Mouse (Mus musculus) MEL (cell line): ENCODE results near the gene Slc36a4. TPM values are rescaled to one million over a fixed set of nuclear protein-coding genes. Genes with fewer than 3 reads are reported as not detected.

ENCODE experiments used
- DNase-seq: peaks from one replicate; pipeline ENCODE4 v3.0.0; 2011; ENCODE audit warnings: low read depth, low spot score
- H3K27ac ChIP-seq: 2 replicates; pipeline ENCODE4 v1.5.1; 2012; ENCODE audit warnings: low read depth, mild to moderate bottlenecking, control low read depth, low read length, moderate library complexity; ENCODE audit not compliant: control insufficient read depth
- H3K27me3 ChIP-seq, 2 experiments: fragments of 150-350 bp in 1 of 2; sonication (generic) in 1 of 2; 2 replicates each; pipeline ENCODE4 v1.6.1; 2012; ENCODE audit warnings: low read length in 2 of 2, mild to moderate bottlenecking in 2 of 2, improper control_type of control experiment in 1 of 2, moderate library complexity in 1 of 2; ENCODE audit not compliant: insufficient read depth in 2 of 2, control insufficient read depth in 1 of 2
- H3K36me3 ChIP-seq, 2 experiments: 2 replicates each; pipeline ENCODE4 v1.6.1; 2012 to 2014; ENCODE audit warnings: low read length in 2 of 2, improper control_type of control experiment in 1 of 2, inconsistent platforms in 1 of 2, mild to moderate bottlenecking in 1 of 2; ENCODE audit not compliant: insufficient read depth in 2 of 2, control insufficient read depth in 1 of 2
- H3K4me1 ChIP-seq, 2 experiments: fragments of 150-350 bp in 1 of 2; sonication (generic) in 1 of 2; 2 replicates each; pipeline ENCODE4 v1.6.1; 2012; ENCODE audit warnings: low read length in 2 of 2, improper control_type of control experiment in 1 of 2, mild to moderate bottlenecking in 1 of 2; ENCODE audit not compliant: insufficient read depth in 2 of 2, control insufficient read depth in 1 of 2
- H3K4me3 ChIP-seq, 2 experiments: fragments of 150-350 bp in 1 of 2; sonication (generic) in 1 of 2; 2 replicates each; pipeline ENCODE4 v1.5.1; 2012; ENCODE audit warnings: low read depth in 2 of 2, low read length in 2 of 2, mild to moderate bottlenecking in 2 of 2, moderate library complexity in 2 of 2, control low read depth in 1 of 2, improper control_type of control experiment in 1 of 2; ENCODE audit not compliant: control insufficient read depth in 1 of 2, insufficient read depth in 1 of 2
- H3K79me2 ChIP-seq: 2 replicates; pipeline ENCODE4 v1.6.1; 2012; ENCODE audit warnings: mild to moderate bottlenecking, low read length, moderate library complexity; ENCODE audit not compliant: control insufficient read depth, poor library complexity, insufficient read depth
- H3K9ac ChIP-seq: 2 replicates; pipeline ENCODE4 v1.6.1; 2012; ENCODE audit warnings: low read depth, mild to moderate bottlenecking, control low read depth, low read length, moderate library complexity; ENCODE audit not compliant: control insufficient read depth, poor library complexity, severe bottlenecking
- H3K9me3 ChIP-seq: fragments of 150-350 bp; sonication (generic); replicated peaks from 2 replicates; pipeline ENCODE4 v1.6.1; 2012; ENCODE audit warnings: mild to moderate bottlenecking, low read length, improper control_type of control experiment, moderate library complexity; ENCODE audit not compliant: insufficient read depth
- BHLHE40 ChIP-seq: IDR thresholded peaks from 2 replicates; pipeline ENCODE4 v1.6.1; 2012; ENCODE audit warnings: low read depth, mild to moderate bottlenecking, inconsistent platforms, low read length, improper control_type of control experiment, borderline replicate concordance
- ELF1 ChIP-seq: IDR thresholded peaks from 2 replicates; pipeline ENCODE4 v1.6.1; 2014; ENCODE audit warnings: low read depth, mild to moderate bottlenecking, inconsistent platforms, low read length, improper control_type of control experiment, moderate library complexity
- EP300 ChIP-seq, 2 experiments: IDR thresholded peaks; 2 replicates each; pipeline ENCODE4 v1.6.1; 2011; ENCODE audit warnings: improper control_type of control experiment in 2 of 2, low read length in 2 of 2, low read depth in 1 of 2, mild to moderate bottlenecking in 1 of 2
- ETS1 ChIP-seq: IDR thresholded peaks from 2 replicates; pipeline ENCODE4 v1.6.1; 2012; ENCODE audit warnings: low read depth, mild to moderate bottlenecking, inconsistent platforms, low read length, improper control_type of control experiment, moderate library complexity
- GATA1 ChIP-seq: IDR thresholded peaks from 2 replicates; pipeline ENCODE4 v1.6.1; 2011; ENCODE audit warnings: low read depth, low read length, improper control_type of control experiment
- MXI1 ChIP-seq: IDR thresholded peaks from 2 replicates; pipeline ENCODE4 v1.6.1; 2011; ENCODE audit warnings: mild to moderate bottlenecking, low read depth, low read length, improper control_type of control experiment
- MYB ChIP-seq: IDR thresholded peaks from 2 replicates; pipeline ENCODE4 v1.6.1; 2011; ENCODE audit warnings: mild to moderate bottlenecking, low read depth, low read length, improper control_type of control experiment
- NRF1 ChIP-seq: IDR thresholded peaks from 2 replicates; pipeline ENCODE4 v1.6.1; 2014; ENCODE audit warnings: low read depth, mild to moderate bottlenecking, inconsistent platforms, low read length, improper control_type of control experiment, moderate library complexity; ENCODE audit not compliant: poor library complexity, insufficient read depth, severe bottlenecking
- POLR2A ChIP-seq, 2 experiments: IDR thresholded peaks; 2 replicates each; pipeline ENCODE4 v1.6.1; 2011 to 2012; ENCODE audit warnings: low read length in 2 of 2, mild to moderate bottlenecking in 2 of 2, control low read depth in 1 of 2, improper control_type of control experiment in 1 of 2, low read depth in 1 of 2, moderate library complexity in 1 of 2; ENCODE audit not compliant: control insufficient read depth in 1 of 2, insufficient read depth in 1 of 2, poor library complexity in 1 of 2
- RCOR1 ChIP-seq: IDR thresholded peaks from 2 replicates; pipeline ENCODE4 v1.6.1; 2012; ENCODE audit warnings: low read depth, mild to moderate bottlenecking, inconsistent platforms, low read length, improper control_type of control experiment
- TBP ChIP-seq: IDR thresholded peaks from 2 replicates; pipeline ENCODE4 v1.8.0; 2011; ENCODE audit warnings: low read depth, low read length, improper control_type of control experiment
- UBTF ChIP-seq: IDR thresholded peaks from 2 replicates; pipeline ENCODE4 v1.6.1; 2012; ENCODE audit warnings: low read depth, mild to moderate bottlenecking, inconsistent platforms, low read length, improper control_type of control experiment, moderate library complexity, borderline replicate concordance; ENCODE audit not compliant: insufficient read depth
- USF2 ChIP-seq, 2 experiments: IDR thresholded peaks; 2 replicates each; pipeline ENCODE4 v1.6.1; 2011 to 2012; ENCODE audit warnings: improper control_type of control experiment in 2 of 2, low read length in 2 of 2, borderline replicate concordance in 1 of 2, inconsistent platforms in 1 of 2, low read depth in 1 of 2, mild to moderate bottlenecking in 1 of 2; ENCODE audit not compliant: insufficient read depth in 1 of 2
- ZC3H11A ChIP-seq: IDR thresholded peaks from 2 replicates; pipeline ENCODE4 v1.6.1; 2012; ENCODE audit warnings: low read depth, mild to moderate bottlenecking, inconsistent platforms, low read length, improper control_type of control experiment
- ZKSCAN1 ChIP-seq: IDR thresholded peaks from 2 replicates; pipeline ENCODE4 v1.6.1; 2012; ENCODE audit warnings: low read depth, mild to moderate bottlenecking, inconsistent platforms, low read length, improper control_type of control experiment, moderate library complexity
- polyA plus RNA-seq, 2 experiments: library from polyadenylated mRNA; stranded (reverse) in 1 of 2; unstranded in 1 of 2; fragments of >175 nt in 1 of 2; fragments of >200 nt in 1 of 2; gene quantifications; 2 replicates each; pipeline versions ENCODE4 v1.2.1 to v1.2.4; 2012; ENCODE audit warnings: low replicate concordance in 2 of 2, low read depth in 1 of 2; ENCODE audit not compliant: insufficient read length in 2 of 2, insufficient read depth in 1 of 2, missing spikeins in 1 of 2
- total RNA-seq: library from RNA; depleted of rRNA; stranded (reverse); fragments of 300-350 nt; gene quantifications from 2 replicates; pipeline ENCODE4 v1.2.3, GENCODE M21; 2012

Gene Slc36a4
- total and polyA plus RNA-seq, 3 experiments = not detected

DNA sequence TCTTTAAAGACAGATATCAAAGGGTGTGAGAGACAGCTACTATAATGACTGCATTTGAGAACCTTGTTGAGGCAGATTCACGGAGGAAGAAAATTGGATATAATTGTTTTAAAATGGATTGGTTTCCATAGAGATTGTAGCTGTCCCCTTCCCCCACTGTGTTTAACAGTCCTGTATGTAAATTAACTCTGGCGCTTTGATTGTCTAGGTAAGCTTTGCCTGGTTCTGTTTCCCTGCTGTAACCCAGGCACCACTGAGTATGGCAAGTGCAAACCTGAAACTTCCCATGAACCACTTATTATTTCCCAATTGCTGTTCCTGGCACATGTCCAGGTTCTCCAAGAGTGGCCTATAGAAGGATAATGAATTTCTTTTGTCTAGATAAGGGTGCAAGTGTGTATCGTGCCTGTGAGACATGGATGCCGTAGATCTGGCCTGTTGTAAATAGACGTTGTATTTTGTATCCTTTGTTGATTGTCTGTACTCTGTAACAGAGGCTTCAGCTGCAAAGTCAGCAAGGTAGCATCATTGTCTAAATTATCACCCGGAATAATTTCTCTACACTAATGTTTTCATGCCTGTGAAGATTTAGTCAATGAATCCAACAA lies 11.8 kb downstream of the Slc36a4 start:
- DNase-seq = no peak
- TF ChIP-seq TBP = no peak
- no peak for TF ChIP-seq ETS1
- Histone ChIP-seq H3K79me2 (no peaks in the 10 kb centered on the region), H3K36me3 (no peaks in the 10 kb centered on the region), H3K4me3 (no peak overlapping the region), H3K9ac (no peak overlapping the region), H3K4me1 (no peaks in the 10 kb centered on the region), H3K27ac (no peak overlapping the region), H3K27me3 (no peaks in the 10 kb centered on the region), H3K9me3 (no peaks in the 10 kb centered on the region)

DNA sequence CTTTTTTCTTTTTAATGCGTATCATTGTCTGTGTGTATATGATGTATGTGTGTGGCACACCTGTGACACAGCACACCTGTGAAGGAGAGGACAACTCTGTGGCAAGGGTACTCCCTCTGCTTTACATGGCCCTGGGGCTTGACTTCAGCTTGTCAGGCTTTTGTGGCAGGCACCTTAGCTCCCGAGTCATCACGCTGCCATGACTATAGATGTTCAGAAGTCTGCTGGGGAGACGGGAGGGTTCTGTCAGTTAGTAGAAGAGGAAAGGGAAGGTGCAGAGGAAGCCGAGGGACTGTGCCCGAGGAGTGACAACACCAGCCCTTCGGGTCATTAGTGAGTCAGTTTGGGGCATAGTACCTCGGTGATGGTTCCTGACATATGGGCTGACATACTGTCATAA lies 13.0 kb downstream of the Slc36a4 start:
- no peaks in the 10 kb centered on the region for H3K79me2 ChIP-seq
- H3K9me3 ChIP-seq = no peaks in the 10 kb centered on the region
- no peaks in the 10 kb centered on the region for H3K36me3 ChIP-seq
- no peak for TF ChIP-seq ETS1
- H3K4me3 ChIP-seq = no peak overlapping the region
- H3K9ac ChIP-seq = no peak overlapping the region
- no peaks in the 10 kb centered on the region for H3K4me1 ChIP-seq
- DNase-seq = no peak
- H3K27ac ChIP-seq = no peak overlapping the region
- no peaks in the 10 kb centered on the region for H3K27me3 ChIP-seq

DNA sequence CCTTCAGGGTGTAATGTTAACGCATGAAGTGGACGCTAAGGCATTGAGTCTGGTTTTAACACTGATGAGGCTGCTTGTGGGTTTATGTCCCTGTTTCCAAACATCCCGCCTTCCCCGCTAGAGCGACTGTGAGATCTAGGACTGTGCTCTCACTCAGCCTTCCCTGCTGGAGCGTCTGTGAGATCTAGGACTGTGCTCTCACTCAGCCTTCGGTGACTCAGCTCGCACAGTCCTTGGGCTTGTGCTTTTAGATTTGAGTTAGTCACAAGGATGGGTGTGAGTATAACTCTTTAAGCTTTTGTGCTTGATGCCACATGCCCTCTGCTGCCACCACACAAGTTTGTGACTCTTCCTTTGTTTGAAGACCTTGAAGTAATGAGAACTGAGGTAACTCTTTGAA lies 17.6 kb downstream of the Slc36a4 start:
- no peaks in the 10 kb centered on the region for H3K4me1 ChIP-seq
- no peak overlapping the region for H3K4me3 ChIP-seq
- no peaks in the 10 kb centered on the region for H3K79me2 ChIP-seq
- no peak for DNase-seq
- H3K27ac ChIP-seq = no peak overlapping the region
- H3K36me3 ChIP-seq = no peaks in the 10 kb centered on the region
- no peaks in the 10 kb centered on the region for H3K27me3 ChIP-seq
- no peak overlapping the region for H3K9ac ChIP-seq
- TF ChIP-seq UBTF = no peak
- TF ChIP-seq MXI1 = no peak
- TF ChIP-seq ELF1 = no peak
- no peak for TF ChIP-seq USF2 (IDR thresholded peaks at IDR 0.05; ENCODE audit: borderline replicate concordance in 1 of 2, insufficient read depth in 1 of 2, low read depth in 1 of 2, low read length in 2 of 2)
- TF ChIP-seq RCOR1 = no peak
- no peak for TF ChIP-seq GATA1
- TF ChIP-seq MYB = no peak
- no peak for TF ChIP-seq NRF1
- no peak for TF ChIP-seq POLR2A (IDR thresholded peaks at IDR 0.05; ENCODE audit: control insufficient read depth in 1 of 2, insufficient read depth in 1 of 2, low read depth in 1 of 2, low read length in 2 of 2, poor library complexity in 1 of 2)
- no peak for TF ChIP-seq BHLHE40
- TF ChIP-seq ZC3H11A = no peak
- TF ChIP-seq ZKSCAN1 = no peak
- TF ChIP-seq EP300 (IDR thresholded peaks at IDR 0.05; ENCODE audit: low read depth in 1 of 2, low read length in 2 of 2) = no peak
- H3K9me3 ChIP-seq = no peaks in the 10 kb centered on the region
